19 mouse cellular contexts compared by ENCODE assay signal in genomic region chr8:122920890-122921289, GRCm38 (mm10).
A peak's percentile ranks its signal among the peaks of the same experiment; 100 is the strongest.
DNase-seq lines count a peak whose midpoint lies in the region; ATAC-seq and TF ChIP-seq lines count a peak whose summit lies in the region.
"Had no signal": no experiment of that assay in that cellular context is flagged by ENCODE, and none has a peak within 500 bp of the region (broad histone marks: within the 10 kb centered on the region; RNA-seq: fewer than 3 reads in every experiment).

No protein-coding gene starts in this region.

- no peak overlapping the region for H3K9ac ChIP-seq in neural tube, embryonic 14.5 days (replicated peaks; ENCODE audit: low read depth, low read length)
- no peak overlapping the region for H3K9ac ChIP-seq in midbrain, embryonic 15.5 days
- H3K9ac ChIP-seq: kidney, embryonic 15.5 days; liver, embryonic 13.5 days had no signal

- 61% methylated on average over 7 of the region's 7 CpGs for WGBS in neural tube, embryonic 14.5 days
- WGBS in midbrain, embryonic 15.5 days = 44% methylated on average over 7 of the region's 7 CpGs

- H3K27ac ChIP-seq in gastrocnemius, adult 2 months = peak overlapping the region; percentile 17; the same call in 1 of the 2 replicates
- peak overlapping the region; percentile 23; the same call in 1 of the 2 replicates for H3K27ac ChIP-seq in neural tube, embryonic 14.5 days (ENCODE audit: low read depth, low read length)
- H3K27ac ChIP-seq in midbrain, embryonic 15.5 days = peak overlapping the region; percentile 18
- H3K27ac ChIP-seq: embryonic facial prominence, embryonic 10.5 days; kidney, embryonic 15.5 days; liver, embryonic 13.5 days had no signal

- H3K4me3 ChIP-seq in gastrocnemius, adult 2 months = no peak overlapping the region
- no peak overlapping the region for H3K4me3 ChIP-seq in neural tube, embryonic 14.5 days (ENCODE audit: low read depth, low read length)
- H3K4me3 ChIP-seq in midbrain, embryonic 15.5 days = no peak overlapping the region
- H3K4me3 ChIP-seq: embryonic facial prominence, embryonic 10.5 days; kidney, embryonic 15.5 days; liver, embryonic 13.5 days; megakaryocyte, embryonic 14.5 days had no signal

- peak; percentile 74; the same call in 1 of the 2 replicates for ATAC-seq in neural tube, embryonic 14.5 days (ENCODE audit: low read depth)
- ATAC-seq in midbrain, embryonic 15.5 days (replicated peaks) = peak; percentile 82; the same call in 1 of the 2 replicates
- ATAC-seq: intestine, embryonic 16.5 days had no signal

- peaks cover 16% of the 10 kb centered on the region for H3K4me1 ChIP-seq in neural tube, embryonic 14.5 days (ENCODE audit: control insufficient read depth, insufficient read depth, low read length)
- peaks cover 52% of the 10 kb centered on the region for H3K4me1 ChIP-seq in midbrain, embryonic 15.5 days

- TF ChIP-seq CTCF in gastrocnemius, adult 2 months (IDR thresholded peaks at IDR 0.05) = no peak

- no peaks in the 10 kb centered on the region for H3K9me3 ChIP-seq in neural tube, embryonic 14.5 days (ENCODE audit: control insufficient read depth, low read length)
- no peaks in the 10 kb centered on the region for H3K9me3 ChIP-seq in midbrain, embryonic 15.5 days
- H3K9me3 ChIP-seq: embryonic facial prominence, embryonic 10.5 days; kidney, embryonic 15.5 days; liver, embryonic 13.5 days; megakaryocyte, embryonic 14.5 days had no signal

- no peaks in the 10 kb centered on the region for H3K36me3 ChIP-seq in neural tube, embryonic 14.5 days (ENCODE audit: control insufficient read depth, insufficient read depth, low read length)
- H3K36me3 ChIP-seq in midbrain, embryonic 15.5 days (replicated peaks) = no peaks in the 10 kb centered on the region

- no peaks in the 10 kb centered on the region for H3K27me3 ChIP-seq in neural tube, embryonic 14.5 days (ENCODE audit: control insufficient read depth, insufficient read depth, low read length)
- H3K27me3 ChIP-seq in midbrain, embryonic 15.5 days (replicated peaks) = no peaks in the 10 kb centered on the region
- H3K27me3 ChIP-seq: kidney, embryonic 15.5 days; liver, embryonic 13.5 days; megakaryocyte, embryonic 14.5 days had no signal

- intact Hi-C loops in gastrocnemius, adult 2 months (cut with DNase I) = no loop called here

- no peak for DNase-seq in gastrocnemius, adult 2 months
- no peak for DNase-seq in gastrocnemius, postnatal 10 days
- no peak for DNase-seq in neural tube, embryonic 10.5 days (ENCODE audit: extremely low spot score, low spot score)
- DNase-seq in kidney, adult 11 months = no peak
- DNase-seq in heart, adult 11 months = no peak
- DNase-seq in frontal cortex, postnatal 25 days (ENCODE audit: low spot score in 2 of 2) = no peak
- DNase-seq: cerebellum, adult 11-12 months; kidney, postnatal 36 days; liver, embryonic 13.5 days; lung, adult 2 months; lung, postnatal 36 days; thymus, postnatal 36 days had no signal

- H3K4me2 ChIP-seq in neural tube, embryonic 14.5 days (ENCODE audit: low read depth, low read length) = no peak overlapping the region
- 0 out of 2 replicates have a peak overlapping the region, but pooled peaks have one; percentile 3 for H3K4me2 ChIP-seq in midbrain, embryonic 15.5 days
- H3K4me2 ChIP-seq: heart, embryonic 11.5 days; kidney, embryonic 15.5 days; liver, embryonic 13.5 days had no signal
